Mouse (Mus musculus): ENCODE data around the gene Sik2.

- TF ChIP-seq POLR2A (IDR thresholded peaks at IDR 0.05; ENCODE audit: low read depth, low read length) (no peak), CTCF (IDR thresholded peaks at IDR 0.05; ENCODE audit: extremely low read depth, insufficient read depth, insufficient read length, insufficient replicate concordance) (no peak)
These were observed 150.2 kb downstream of the Sik2 start for GRCm38 (mm10) chr9:50858681-50859080.

Data from spleen, adult 2 months (tissue).